Mouse (Mus musculus) forebrain, embryonic 11.5 days (tissue): ENCODE data around the gene Gm45140. TPM values are rescaled to one million over a fixed set of nuclear protein-coding genes. Genes with fewer than 3 reads are reported as not detected.
A peak's percentile ranks its signal among the peaks of the same experiment; 100 is the strongest.

ENCODE experiments used
- ATAC-seq: fragments of 200-750 bp; cut with Nextera tagmentation; replicated peaks from 2 replicates; pipeline ENCODE4 v1.8.0; 2017; ENCODE audit warnings: moderate TSS enrichment; ENCODE audit not compliant: low FRiP score
- DNase-seq: peaks from one replicate; pipeline ENCODE4 v3.0.0-alpha.2; 2017; ENCODE audit warnings: low spot score
- H3K27ac ChIP-seq: fragments of 300-500 bp; sonication (generic); 2 replicates; pipeline ENCODE4 v1.5.1; 2014; ENCODE audit warnings: low read depth, low read length
- H3K27me3 ChIP-seq: fragments of 300-500 bp; sonication (generic); 2 replicates; pipeline ENCODE4 v1.6.1; 2014; ENCODE audit warnings: mild to moderate bottlenecking, low read length, mixed read lengths; ENCODE audit not compliant: control insufficient read depth, insufficient read depth
- H3K36me3 ChIP-seq: fragments of 300-500 bp; sonication (generic); 2 replicates; pipeline ENCODE4 v1.6.1; 2014; ENCODE audit warnings: mild to moderate bottlenecking, low read length, moderate library complexity, mixed read lengths; ENCODE audit not compliant: control insufficient read depth, insufficient read depth
- H3K4me1 ChIP-seq: fragments of 300-500 bp; sonication (generic); replicated peaks from 2 replicates; pipeline ENCODE4 v1.6.1; 2014; ENCODE audit warnings: low read length, mixed read lengths; ENCODE audit not compliant: control insufficient read depth, insufficient read depth
- H3K4me2 ChIP-seq: fragments of 300-500 bp; sonication (generic); 2 replicates; pipeline ENCODE4 v1.6.1; 2014; ENCODE audit warnings: low read depth, mild to moderate bottlenecking, low read length, moderate library complexity, mixed read lengths; ENCODE audit not compliant: severe bottlenecking
- H3K4me3 ChIP-seq: fragments of 300-500 bp; sonication (generic); 2 replicates; pipeline ENCODE4 v1.5.1; 2014; ENCODE audit warnings: low read depth, low read length
- H3K9ac ChIP-seq: fragments of 300-500 bp; sonication (generic); 2 replicates; pipeline ENCODE4 v1.6.1; 2014; ENCODE audit warnings: low read length
- H3K9me3 ChIP-seq: fragments of 300-500 bp; sonication (generic); 2 replicates; pipeline ENCODE4 v1.6.1; 2016; ENCODE audit warnings: low read length, mixed read lengths; ENCODE audit not compliant: control insufficient read depth
- WGBS: fragments of 180-500 bp; shearing (Covaris S2); extraction: QIAGEN DNeasy Blood & Tissue Kit; methylation state at CpG from one replicate; pipeline ENCODE4 v1.1.7; 2014; 5-methylcytosine and 5-hydroxymethylcytosine counted together
- polyA plus RNA-seq: library from polyadenylated mRNA; unstranded; fragments of >200 nt; fragmentation: Nextera tagmentation; extraction: Ambion mirVana; gene quantifications from 2 replicates; pipeline ENCODE4 v1.2.1, GENCODE M21; 2014

The Gm45140 gene
- polyA plus RNA-seq, 1 experiment from 2014 or later: 5.0 TPM

GRCm38 (mm10) chr6:87779174-87780165 is 56.1 kb downstream of the Gm45140 start:
- Histone ChIP-seq H3K9me3 (no peaks in the 10 kb centered on the region), H3K4me2 (no peak overlapping the region), H3K27ac (no peak overlapping the region), H3K36me3 (no peaks in the 10 kb centered on the region), H3K27me3 (no peaks in the 10 kb centered on the region), H3K9ac (no peak overlapping the region), H3K4me1 (no peaks in the 10 kb centered on the region), H3K4me3 (no peak overlapping the region)
- ATAC-seq (no peak), DNase-seq (peak; percentile 48)
- WGBS: 84% methylated on average over 11 of the region's 11 CpGs

DNA sequence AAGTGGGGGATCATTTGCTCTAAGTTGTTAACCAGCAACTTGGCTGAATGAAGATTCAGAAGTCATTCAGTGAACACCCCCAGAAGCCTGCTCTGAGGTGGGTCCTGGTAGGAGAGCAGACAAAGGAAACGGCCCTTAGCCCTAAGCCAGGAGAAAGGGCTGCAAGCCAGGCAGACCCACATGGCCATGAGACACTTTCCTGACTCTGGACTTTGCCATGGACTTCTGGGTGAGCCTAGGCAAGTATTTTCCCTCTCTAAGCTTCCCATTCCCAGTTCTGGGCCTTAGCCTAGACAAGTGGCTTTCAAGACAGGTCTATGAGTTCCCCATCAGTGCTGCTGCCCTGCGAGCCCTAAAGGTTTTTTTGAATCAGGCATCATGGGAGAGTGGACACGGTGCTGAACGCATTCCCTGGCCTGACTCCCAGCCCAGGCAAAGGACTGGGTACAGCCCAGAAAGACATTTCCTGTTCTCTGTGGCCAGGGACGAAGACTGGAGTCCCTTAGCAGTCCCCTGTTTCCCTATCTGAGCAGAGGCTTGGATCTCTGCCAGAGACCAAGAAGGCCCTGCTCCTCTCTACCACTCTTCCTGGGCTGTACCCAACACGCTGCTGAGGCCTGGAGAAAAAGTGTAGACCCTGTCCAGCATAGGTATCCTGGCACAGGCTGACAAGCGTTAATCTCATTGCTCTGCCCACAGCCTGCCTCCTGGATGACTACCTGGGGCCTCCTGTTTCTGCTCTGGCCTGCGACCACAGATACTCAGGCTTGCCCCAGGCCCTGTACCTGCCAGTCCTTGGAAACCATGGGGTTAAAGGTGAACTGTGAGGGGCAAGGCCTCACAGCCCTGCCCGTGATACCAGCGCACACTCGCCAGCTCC is 57.1 kb downstream of the Gm45140 start:
- no peak overlapping the region for H3K27ac ChIP-seq
- no peaks in the 10 kb centered on the region for H3K27me3 ChIP-seq
- no peaks in the 10 kb centered on the region for H3K36me3 ChIP-seq
- no peak overlapping the region for H3K4me3 ChIP-seq
- H3K4me2 ChIP-seq: no peak overlapping the region
- no peak overlapping the region for H3K9ac ChIP-seq
- ATAC-seq: no peak
- DNase-seq: peak; percentile 37
- no peaks in the 10 kb centered on the region for H3K4me1 ChIP-seq
- H3K9me3 ChIP-seq: no peaks in the 10 kb centered on the region
- 85% methylated on average over 11 of the region's 11 CpGs for WGBS

DNA sequence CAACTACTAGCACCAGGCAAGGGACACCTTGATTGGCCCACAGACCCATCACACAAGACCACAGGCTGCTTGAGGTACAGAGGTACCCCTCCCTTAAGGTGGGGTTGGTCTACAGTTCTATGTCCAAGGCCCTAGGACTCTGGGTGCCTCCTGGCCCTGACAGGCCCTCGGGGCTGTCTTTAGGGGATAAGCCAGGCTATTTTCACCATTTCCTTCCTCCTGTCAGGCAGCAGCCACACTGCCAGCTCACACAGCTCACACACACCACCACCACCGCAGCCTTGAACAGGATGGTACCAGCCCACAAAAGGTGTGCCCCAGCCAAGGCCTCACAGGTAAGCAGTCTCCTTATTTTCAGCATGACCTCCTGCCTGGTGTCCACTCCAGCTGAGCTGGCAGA is 57.8 kb downstream of the Gm45140 start, which contains the start of gene Gp9:
Gp9 (plus strand) TSS at position 231 of the 400 bp plus-strand sequence.
- H3K4me2 ChIP-seq: no peak within 1 kb of the TSS
- H3K27me3 ChIP-seq: no peaks in the 10 kb centered on the region
- ATAC-seq: no peak
- no peaks in the 10 kb centered on the region for H3K4me1 ChIP-seq
- H3K9ac ChIP-seq: no peak within 1 kb of the TSS
- 71% methylated on average over 2 of the region's 2 CpGs for WGBS
- H3K9me3 ChIP-seq: no peaks in the 10 kb centered on the region
- DNase-seq: peak; percentile 34
- no peak within 1 kb of the TSS for H3K4me3 ChIP-seq
- H3K36me3 ChIP-seq: no peaks in the 10 kb centered on the region
- H3K27ac ChIP-seq: no peak within 1 kb of the TSS

- no peak overlapping the region for H3K4me2 ChIP-seq
- DNase-seq: peak; percentile 39
- H3K27ac ChIP-seq: no peak overlapping the region
- H3K27me3 ChIP-seq: no peaks in the 10 kb centered on the region
- 82% methylated on average over 1 of the region's 1 CpGs for WGBS
- ATAC-seq: no peak
- H3K4me3 ChIP-seq: no peak overlapping the region
- no peaks in the 10 kb centered on the region for H3K9me3 ChIP-seq
- H3K36me3 ChIP-seq: no peaks in the 10 kb centered on the region
- H3K4me1 ChIP-seq: no peaks in the 10 kb centered on the region
- H3K9ac ChIP-seq: no peak overlapping the region
Measured at GRCm38 (mm10) chr6:87776663-87777062, 58.9 kb downstream of the Gm45140 start.

GRCm38 (mm10) chr6:87775588-87776245 is 59.9 kb downstream of the Gm45140 start:
- 78% methylated on average over 3 of the region's 3 CpGs for WGBS
- Histone ChIP-seq H3K27me3 (no peaks in the 10 kb centered on the region), H3K27ac (no peak overlapping the region), H3K9me3 (no peaks in the 10 kb centered on the region), H3K4me2 (no peak overlapping the region), H3K36me3 (no peaks in the 10 kb centered on the region), H3K4me3 (no peak overlapping the region), H3K4me1 (no peaks in the 10 kb centered on the region), H3K9ac (no peak overlapping the region)
- no peak for ATAC-seq
- peak; percentile 39 for DNase-seq

DNA sequence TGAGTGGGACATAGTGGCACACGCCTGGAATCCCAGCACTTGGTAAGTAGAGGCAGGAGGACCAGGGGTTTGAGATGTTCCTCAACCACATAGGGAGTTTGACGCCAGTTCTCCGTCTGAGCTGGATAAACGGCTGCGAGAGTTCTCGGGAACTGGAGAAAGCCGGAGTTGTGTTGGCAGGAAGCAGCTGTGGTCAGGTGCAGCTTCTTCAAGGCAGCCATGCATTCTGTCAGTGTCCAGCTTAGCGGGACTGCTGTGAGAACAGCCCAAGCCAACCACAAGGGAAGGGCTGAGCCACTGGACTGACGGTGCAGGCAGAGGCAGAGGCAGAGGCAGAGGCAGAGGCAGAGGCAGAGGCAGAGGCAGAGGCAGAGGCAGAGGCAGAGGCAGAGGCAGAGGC is 60.7 kb downstream of the Gm45140 start:
- Histone ChIP-seq H3K4me1 (no peaks in the 10 kb centered on the region), H3K27me3 (no peaks in the 10 kb centered on the region), H3K4me2 (no peak overlapping the region), H3K27ac (no peak overlapping the region), H3K9me3 (no peaks in the 10 kb centered on the region), H3K36me3 (no peaks in the 10 kb centered on the region), H3K9ac (no peak overlapping the region), H3K4me3 (no peak overlapping the region)
- 88% methylated on average over 9 of the region's 9 CpGs for WGBS
- DNase-seq (peak; percentile 37), ATAC-seq (no peak)

- WGBS: 58% methylated on average over 1 of the region's 1 CpGs
- ATAC-seq: no peak
Measured at GRCm38 (mm10) chr6:87774466-87774865, 61.1 kb downstream of the Gm45140 start.

DNA sequence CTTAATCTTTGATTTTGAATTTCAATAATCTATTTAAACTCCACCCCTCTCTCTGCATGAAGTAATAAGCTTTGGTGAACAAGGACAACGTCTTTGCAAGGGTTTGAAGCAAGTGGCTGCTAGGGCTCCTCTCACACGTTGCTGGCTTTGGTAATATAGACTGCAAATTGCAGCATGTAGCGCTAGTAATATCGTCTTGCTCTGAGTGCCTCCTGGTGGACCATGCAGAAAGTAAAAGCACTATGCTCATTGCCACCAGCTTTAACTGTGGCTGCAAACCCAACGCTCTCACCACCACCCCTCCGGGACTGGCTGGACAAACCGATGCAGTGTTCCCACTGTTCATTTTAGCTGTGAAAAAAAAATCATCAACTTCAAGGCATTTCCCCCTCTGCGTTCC is 65.0 kb downstream of the Gm45140 start:
- DNase-seq (peak; percentile 46), ATAC-seq (no peak)
- Histone ChIP-seq H3K27ac (no peak overlapping the region), H3K4me3 (no peak overlapping the region), H3K27me3 (no peaks in the 10 kb centered on the region), H3K36me3 (no peaks in the 10 kb centered on the region), H3K9ac (no peak overlapping the region), H3K4me1 (no peaks in the 10 kb centered on the region), H3K9me3 (no peaks in the 10 kb centered on the region), H3K4me2 (no peak overlapping the region)
- 60% methylated on average over 8 of the region's 8 CpGs for WGBS

More at GRCm38 (mm10) chr6:87774466-87774865, 61.1 kb downstream of the Gm45140 start:
- Histone ChIP-seq H3K27me3 (no peaks in the 10 kb centered on the region), H3K4me1 (no peaks in the 10 kb centered on the region), H3K36me3 (no peaks in the 10 kb centered on the region), H3K9ac (no peak overlapping the region), H3K4me3 (no peak overlapping the region), H3K9me3 (no peaks in the 10 kb centered on the region), H3K27ac (no peak overlapping the region), H3K4me2 (no peak overlapping the region)
- peak; percentile 1 for DNase-seq
